Mouse (Mus musculus): ENCODE measurements around the gene Sh3bp5. TPM values are rescaled to one million over a fixed set of nuclear protein-coding genes. Genes with fewer than 3 reads are reported as not detected.

Sh3bp5 gene
- 63.8 TPM for polyA plus RNA-seq (2014; fragmentation: Illumina TruSeq; extraction: RNeasy Lipid Tissue Mini Kit (QIAGEN cat#74804); ENCODE audit: low read depth, low replicate concordance)

DNA sequence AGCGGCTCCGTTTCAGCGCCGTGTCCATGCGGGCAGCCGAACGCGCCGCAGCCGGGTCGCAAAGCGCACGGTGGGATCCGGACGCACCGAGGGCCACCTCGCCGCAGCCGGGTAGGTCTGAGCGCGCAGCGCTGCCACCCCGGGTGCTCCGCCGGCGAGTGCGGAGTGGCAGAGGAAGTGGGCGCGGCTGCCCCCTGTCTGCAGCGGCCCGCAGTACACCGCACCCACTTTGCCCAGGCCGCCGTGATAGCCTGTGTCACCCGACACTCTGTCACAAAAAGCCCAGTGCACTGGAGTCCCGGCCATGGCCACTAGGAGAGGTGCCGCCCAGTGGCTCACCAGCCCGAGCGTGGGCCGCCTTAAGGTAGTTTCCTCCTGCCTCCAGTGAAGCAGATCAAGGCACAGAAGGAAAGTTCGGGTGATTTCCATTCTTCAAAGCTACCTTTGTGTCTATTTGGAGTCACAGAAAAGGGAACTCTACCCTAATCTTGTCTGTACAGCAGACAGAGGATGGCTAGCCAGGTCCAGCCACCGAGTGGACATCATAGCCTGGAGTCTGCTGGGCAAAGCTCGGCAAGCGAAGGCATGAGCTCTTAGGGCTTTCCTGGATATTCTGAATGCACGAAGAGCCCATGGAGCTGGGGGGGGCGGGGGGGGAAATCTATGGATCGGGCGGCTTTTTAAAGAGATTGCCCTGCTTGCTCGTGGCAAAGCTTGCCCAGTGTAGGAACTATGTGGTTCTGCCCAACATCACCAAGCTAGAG lies at the start of gene Sh3bp5:
TSS of gene Sh3bp5 (minus strand) at position 149 of the 764 bp plus-strand sequence.

GRCm38 (mm10) chr14:31336369-31337155 lies 99.3 kb downstream of the Sh3bp5 start, which contains the start of gene Capn7:
Gene Capn7 (plus strand): TSS chr14:31336638.

DNA sequence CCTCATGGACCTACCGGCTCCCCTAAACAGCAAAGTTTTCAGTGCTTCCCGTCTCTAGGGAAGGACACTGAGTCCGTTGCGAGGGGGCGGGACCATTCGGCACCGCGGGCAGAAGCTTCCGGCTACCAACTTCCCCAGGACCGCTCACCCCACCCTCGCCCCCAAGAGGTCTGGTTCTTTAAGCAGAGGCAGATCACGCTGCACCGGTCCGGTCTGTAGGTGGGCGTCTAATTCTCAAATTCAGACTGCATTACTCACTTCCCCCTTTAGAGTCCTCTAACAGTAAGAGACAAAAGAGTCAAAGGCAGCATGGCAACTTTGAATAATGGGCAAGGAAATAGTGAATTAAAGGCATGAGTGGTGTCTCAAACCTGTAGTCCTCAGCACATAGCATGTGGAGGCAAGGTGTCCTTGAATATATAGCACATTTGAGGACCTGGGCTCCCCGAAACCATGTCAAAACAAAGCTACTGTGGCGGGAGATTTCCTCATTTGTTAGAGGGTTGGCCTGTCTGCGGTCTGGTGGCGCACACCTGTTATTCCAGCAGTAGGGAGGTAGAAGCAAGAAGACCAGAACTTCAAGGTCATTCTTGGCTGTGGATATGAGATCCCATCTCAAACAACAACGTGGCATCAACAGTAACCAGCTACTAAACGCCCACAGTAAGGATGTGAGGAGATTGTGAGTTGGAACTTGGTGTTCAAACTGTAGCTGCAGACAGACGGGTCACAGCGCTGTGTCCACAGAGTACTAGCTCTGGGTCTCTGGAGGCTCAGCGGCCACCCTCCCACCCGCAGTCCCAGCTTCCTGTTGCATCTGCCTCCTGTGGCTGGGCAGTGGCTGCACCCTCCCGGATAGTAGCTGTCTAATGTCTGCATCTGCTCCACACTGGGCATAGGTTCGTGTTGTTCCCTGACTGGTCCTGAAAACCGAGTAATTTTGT lies 111.8 kb downstream of the Sh3bp5 start, which contains the start of gene Dnah1:
TSS of gene Dnah1 (minus strand) at position 48 of the 944 bp plus-strand sequence.

Other genes with a start within 250 kb of the Sh3bp5 start
- gene Tnnc1, start 227.8 kb downstream of the Sh3bp5 start, polyA plus RNA-seq (2014; fragmentation: Illumina TruSeq; extraction: RNeasy Lipid Tissue Mini Kit (QIAGEN cat#74804); ENCODE audit: low read depth, low replicate concordance) = not detected
- gene Nisch, start 219.1 kb downstream of the Sh3bp5 start, polyA plus RNA-seq (2014; fragmentation: Illumina TruSeq; extraction: RNeasy Lipid Tissue Mini Kit (QIAGEN cat#74804); ENCODE audit: low read depth, low replicate concordance) = 54.5 TPM
- 6.5 TPM for gene Sema3g, start 218.2 kb downstream of the Sh3bp5 start, polyA plus RNA-seq (2014; fragmentation: Illumina TruSeq; extraction: RNeasy Lipid Tissue Mini Kit (QIAGEN cat#74804); ENCODE audit: low read depth, low replicate concordance)
- 15.3 TPM for gene Phf7, start 184.8 kb downstream of the Sh3bp5 start, polyA plus RNA-seq (2014; fragmentation: Illumina TruSeq; extraction: RNeasy Lipid Tissue Mini Kit (QIAGEN cat#74804); ENCODE audit: low read depth, low replicate concordance)
- 5.7 TPM for gene Bap1, start 184.6 kb downstream of the Sh3bp5 start, polyA plus RNA-seq (2014; fragmentation: Illumina TruSeq; extraction: RNeasy Lipid Tissue Mini Kit (QIAGEN cat#74804); ENCODE audit: low read depth, low replicate concordance)
- gene Dnah1, start 112.2 kb downstream of the Sh3bp5 start, polyA plus RNA-seq (2014; fragmentation: Illumina TruSeq; extraction: RNeasy Lipid Tissue Mini Kit (QIAGEN cat#74804); ENCODE audit: low read depth, low replicate concordance) = not detected
- gene Capn7, start 99.4 kb downstream of the Sh3bp5 start, polyA plus RNA-seq (2014; fragmentation: Illumina TruSeq; extraction: RNeasy Lipid Tissue Mini Kit (QIAGEN cat#74804); ENCODE audit: low read depth, low replicate concordance) = 114 TPM
- 45.7 TPM for gene Eaf1, start 58.3 kb upstream of the Sh3bp5 start, polyA plus RNA-seq (2014; fragmentation: Illumina TruSeq; extraction: RNeasy Lipid Tissue Mini Kit (QIAGEN cat#74804); ENCODE audit: low read depth, low replicate concordance)
- 43.3 TPM for gene Mettl6, start 59.0 kb upstream of the Sh3bp5 start, polyA plus RNA-seq (2014; fragmentation: Illumina TruSeq; extraction: RNeasy Lipid Tissue Mini Kit (QIAGEN cat#74804); ENCODE audit: low read depth, low replicate concordance)
- not detected for gene Colq, start 155.3 kb upstream of the Sh3bp5 start, polyA plus RNA-seq (2014; fragmentation: Illumina TruSeq; extraction: RNeasy Lipid Tissue Mini Kit (QIAGEN cat#74804); ENCODE audit: low read depth, low replicate concordance)
- gene Gm49387, start 204.8 kb upstream of the Sh3bp5 start, polyA plus RNA-seq (2014; fragmentation: Illumina TruSeq; extraction: RNeasy Lipid Tissue Mini Kit (QIAGEN cat#74804); ENCODE audit: low read depth, low replicate concordance) = not detected
- 8.1 TPM for gene Btd, start 204.9 kb upstream of the Sh3bp5 start, polyA plus RNA-seq (2014; fragmentation: Illumina TruSeq; extraction: RNeasy Lipid Tissue Mini Kit (QIAGEN cat#74804); ENCODE audit: low read depth, low replicate concordance)
- gene Hacl1, start 205.2 kb upstream of the Sh3bp5 start, polyA plus RNA-seq (2014; fragmentation: Illumina TruSeq; extraction: RNeasy Lipid Tissue Mini Kit (QIAGEN cat#74804); ENCODE audit: low read depth, low replicate concordance) = 130 TPM